Mouse (Mus musculus) liver, embryonic 14.5 days (tissue): ENCODE measurements around the gene Aaed1.

ENCODE experiments used
- CTCF ChIP-seq: IDR thresholded peaks from 2 replicates; pipeline ENCODE4 v1.5.1; 2016; ENCODE audit warnings: antibody characterized with exemption, low read depth, control low read depth
- EP300 ChIP-seq: IDR thresholded peaks from 2 replicates; pipeline ENCODE4 v1.6.1; 2016; ENCODE audit warnings: antibody characterized with exemption, low read depth

DNA sequence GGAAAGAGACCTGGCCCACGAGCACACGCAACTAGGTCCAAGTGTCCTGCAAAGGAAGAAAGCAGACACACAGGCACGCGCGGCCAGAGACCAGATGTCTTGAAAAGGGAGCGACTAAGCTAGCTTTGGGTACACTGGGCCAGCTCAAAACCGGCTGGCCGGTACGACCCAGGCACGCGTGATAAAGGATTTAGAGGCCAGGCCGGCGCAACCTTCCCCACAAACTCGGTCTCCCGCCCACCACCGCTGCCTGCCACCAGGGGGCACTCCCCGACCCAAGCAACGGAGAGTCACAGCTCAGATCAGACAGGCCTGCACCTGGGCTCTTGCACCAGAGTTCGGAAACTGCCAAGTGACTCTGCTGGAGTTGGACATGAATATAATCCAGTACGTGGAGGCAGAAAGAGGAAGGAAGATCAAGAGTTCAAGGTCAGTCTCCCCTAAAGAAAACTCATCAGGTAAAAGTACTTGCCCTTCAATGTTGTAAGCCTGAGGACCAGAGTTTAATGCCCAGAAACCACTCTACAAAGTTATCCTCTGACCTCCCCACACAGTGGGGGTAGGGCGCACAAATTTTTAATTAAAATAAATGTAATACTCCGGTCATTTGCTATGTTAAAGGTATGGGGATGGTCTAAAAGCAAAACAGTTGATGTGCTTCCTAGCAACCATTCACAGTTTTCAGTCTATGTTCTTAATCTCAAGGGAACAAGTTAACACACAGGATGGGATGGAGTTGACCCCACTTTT lies 63.6 kb downstream of the Aaed1 start:
- peak; percentile 100 for TF ChIP-seq CTCF
- no peak for TF ChIP-seq EP300
